Mouse (Mus musculus): ENCODE data around the gene Sp140.
"Not testable (repeated sequence)": the region's sequence is repeated elsewhere in the genome, so short reads cannot be mapped to it uniquely, and the experiment has no call there.

- TF ChIP-seq CTCF (IDR thresholded peaks at IDR 0.05; ENCODE audit: low read depth, low read length); EP300 (IDR thresholded peaks at IDR 0.05; ENCODE audit: insufficient read depth, low read depth, low read length): not testable (repeated sequence)
Measured at GRCm38 (mm10) chr1:85581518-85581917, 18.7 kb upstream of the Sp140 start.
